23 mouse cellular contexts compared by ENCODE assay signal in genomic region chr14:60804978-60805377, GRCm38 (mm10). TPM values are rescaled to one million over a fixed set of nuclear protein-coding genes. Genes with fewer than 3 reads are reported as not detected.
"Had no signal": no experiment of that assay in that cellular context is flagged by ENCODE, and none has a peak within 500 bp of the region (broad histone marks: within the 10 kb centered on the region; RNA-seq: fewer than 3 reads in every experiment).

No protein-coding gene starts in this region.

- H3K9me3 ChIP-seq: limb, embryonic 10.5 days; limb, embryonic 13.5 days; liver, embryonic 12.5 days; liver, embryonic 15.5 days; lung, embryonic 15.5 days; megakaryocyte, embryonic 14.5 days; neural tube, embryonic 12.5 days; neural tube, embryonic 15.5 days had no signal

- H3K4me2 ChIP-seq: limb, embryonic 13.5 days; liver, embryonic 12.5 days; liver, embryonic 15.5 days; lung, embryonic 15.5 days; midbrain, embryonic 11.5 days; neural tube, embryonic 12.5 days; neural tube, embryonic 15.5 days had no signal

- H3K9ac ChIP-seq: limb, embryonic 13.5 days; liver, embryonic 12.5 days; liver, embryonic 15.5 days; lung, embryonic 15.5 days; neural tube, embryonic 12.5 days; neural tube, embryonic 15.5 days had no signal

- DNase-seq: kidney, postnatal 25 days; layer of hippocampus, adult 9-11 months; liver; lung, adult 18-20 months; lung, postnatal 10 days; lung, postnatal 36 days; midbrain, embryonic 14.5 days; right cerebral cortex, adult 18-20 months; right cerebral cortex, postnatal 14 days; right cerebral cortex, postnatal 4 days; thymus, postnatal 25 days had no signal

- H3K27me3 ChIP-seq: limb, embryonic 13.5 days; liver, embryonic 12.5 days; liver, embryonic 15.5 days; lung, embryonic 15.5 days; megakaryocyte, embryonic 14.5 days; neural tube, embryonic 12.5 days; neural tube, embryonic 15.5 days had no signal

- ATAC-seq: liver, embryonic 12.5 days had no signal

- H3K27ac ChIP-seq: kidney, postnatal 0 days; layer of hippocampus, adult 2 months; limb, embryonic 13.5 days; liver, embryonic 12.5 days; liver, embryonic 15.5 days; lung, embryonic 15.5 days; neural tube, embryonic 12.5 days; neural tube, embryonic 15.5 days had no signal

- H3K4me1 ChIP-seq: liver, embryonic 15.5 days; neural tube, embryonic 12.5 days; neural tube, embryonic 15.5 days had no signal

- H3K4me3 ChIP-seq: layer of hippocampus, adult 2 months; limb, embryonic 10.5 days; limb, embryonic 13.5 days; liver, embryonic 12.5 days; liver, embryonic 15.5 days; lung, embryonic 15.5 days; megakaryocyte, embryonic 14.5 days; neural tube, embryonic 12.5 days; neural tube, embryonic 15.5 days had no signal

RNA-seq across cellular contexts. Expression of gene C1qtnf9, which starts 37.0 kb away (rescaled TPM):
- polyA plus RNA-seq: kidney, embryonic 14.5 days; midbrain, embryonic 11.5 days; midbrain, embryonic 14.5 days had no signal
